Mouse (Mus musculus): ENCODE measurements at regions not wholly inside any gene's neighbourhood (a gene's known extent, or its start where the extent isn't known, plus 50 kb on each side); places are given as distances from the start of the nearest gene placed in this dataset.

DNA sequence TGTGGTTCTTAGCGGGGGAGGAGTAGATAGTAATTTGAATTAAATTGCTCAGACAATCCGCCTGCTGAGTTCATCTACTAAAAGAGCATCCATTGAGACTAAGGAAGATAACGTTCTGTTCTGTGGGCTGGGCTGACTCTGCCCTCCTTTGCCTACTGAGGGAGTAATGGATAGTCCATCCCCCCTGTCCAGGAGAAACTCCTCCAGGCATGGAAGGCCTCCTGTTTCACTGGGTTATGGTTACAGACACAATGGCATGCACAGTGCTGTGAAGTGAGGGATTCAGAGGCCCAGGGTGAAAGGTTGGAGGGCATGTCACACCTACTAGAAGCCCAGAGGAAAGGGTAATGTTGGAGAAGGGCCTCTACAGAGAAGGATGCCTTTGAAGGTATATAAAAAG, 287.2 kb upstream of the Xrcc4 start:
- DNase-seq (ENCODE audit: low spot score): no peak

DNA sequence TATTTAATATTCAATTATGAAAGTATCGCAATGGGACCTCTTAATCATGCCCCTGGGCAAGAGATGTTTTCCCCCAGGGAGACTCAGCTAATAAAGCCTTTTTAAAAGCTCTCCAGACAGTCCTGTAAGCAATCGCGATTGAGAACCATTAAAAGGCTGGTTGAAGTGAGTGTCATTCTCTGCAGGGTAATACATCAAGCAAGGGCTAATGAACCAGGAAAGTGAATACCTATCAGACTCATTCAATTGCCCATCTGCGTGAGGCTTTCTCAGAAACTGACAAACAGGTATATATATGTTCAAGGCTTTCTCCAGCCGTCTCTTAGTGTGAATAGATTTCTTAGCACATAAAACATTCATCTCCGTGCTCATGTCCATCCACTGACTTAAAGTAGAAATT, 286.8 kb upstream of the Xrcc4 start:
- DNase-seq (ENCODE audit: low spot score): no peak

DNA sequence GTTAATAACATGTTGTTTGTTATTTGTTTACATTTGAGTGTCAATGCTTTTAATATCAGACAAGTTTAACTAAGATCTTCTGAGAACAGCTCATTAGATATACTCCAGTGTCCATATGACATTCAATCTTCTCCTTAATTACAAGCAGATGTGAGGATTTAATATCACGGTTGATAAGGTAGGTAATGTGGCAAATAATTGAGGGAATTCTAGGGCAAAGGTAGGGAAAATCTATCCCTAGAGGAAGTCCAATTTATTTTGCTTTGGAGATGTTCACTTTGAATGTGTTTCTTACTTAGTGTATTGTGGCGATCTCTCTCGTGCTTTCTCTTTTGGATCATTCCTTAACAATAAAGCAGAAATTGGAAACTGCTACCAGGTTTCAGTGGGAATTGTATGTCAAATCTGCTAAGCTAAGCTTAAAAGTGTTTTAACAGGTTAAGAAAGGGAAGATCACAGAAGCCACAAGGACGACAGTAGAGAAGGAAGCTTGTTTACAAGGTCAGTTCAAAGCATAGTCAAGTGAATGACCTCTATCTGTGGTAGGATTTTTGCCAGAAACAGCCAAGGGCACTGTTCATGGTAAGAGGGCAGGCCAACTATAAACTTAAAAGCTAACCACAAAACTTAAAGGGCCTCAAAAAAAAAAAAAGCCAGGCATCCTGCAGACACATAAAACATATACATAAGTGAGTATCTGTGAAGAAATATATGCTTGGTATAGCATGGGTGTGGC, 282.2 kb upstream of the Xrcc4 start:
- DNase-seq (ENCODE audit: low spot score): no peak

DNA sequence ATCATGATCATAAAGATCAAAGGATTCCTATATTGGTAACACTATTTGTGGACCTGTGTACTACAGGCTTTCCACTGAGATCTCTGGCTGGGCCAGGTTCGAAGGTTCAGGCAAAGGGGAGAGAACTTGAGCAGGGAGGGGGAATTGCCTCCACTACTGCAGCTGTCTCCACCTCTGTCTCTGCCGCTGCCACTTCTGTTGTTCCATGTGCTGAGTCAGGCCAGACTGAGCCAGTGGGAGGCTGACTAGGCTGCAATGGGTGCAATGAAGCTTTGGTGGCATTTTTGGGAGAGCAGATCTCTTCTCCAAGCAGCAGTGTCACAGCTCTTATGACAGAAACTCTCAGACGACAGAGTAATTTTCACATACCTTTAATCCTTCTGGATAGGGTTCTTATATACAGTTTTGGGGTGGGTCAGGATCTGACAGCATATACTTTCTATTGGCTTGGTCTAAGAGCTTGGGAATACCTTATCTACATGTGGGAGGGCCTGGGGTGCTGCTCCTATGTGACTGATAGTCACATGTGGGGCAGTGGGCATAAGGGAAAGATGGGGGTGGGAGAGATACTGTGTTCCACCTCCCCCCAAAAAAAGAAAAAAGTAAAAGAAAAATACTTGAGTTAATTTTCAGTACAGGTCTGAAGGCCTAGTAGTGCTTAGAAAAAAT, 281.5 kb upstream of the Xrcc4 start:
- no peak for DNase-seq (ENCODE audit: low spot score)

DNA sequence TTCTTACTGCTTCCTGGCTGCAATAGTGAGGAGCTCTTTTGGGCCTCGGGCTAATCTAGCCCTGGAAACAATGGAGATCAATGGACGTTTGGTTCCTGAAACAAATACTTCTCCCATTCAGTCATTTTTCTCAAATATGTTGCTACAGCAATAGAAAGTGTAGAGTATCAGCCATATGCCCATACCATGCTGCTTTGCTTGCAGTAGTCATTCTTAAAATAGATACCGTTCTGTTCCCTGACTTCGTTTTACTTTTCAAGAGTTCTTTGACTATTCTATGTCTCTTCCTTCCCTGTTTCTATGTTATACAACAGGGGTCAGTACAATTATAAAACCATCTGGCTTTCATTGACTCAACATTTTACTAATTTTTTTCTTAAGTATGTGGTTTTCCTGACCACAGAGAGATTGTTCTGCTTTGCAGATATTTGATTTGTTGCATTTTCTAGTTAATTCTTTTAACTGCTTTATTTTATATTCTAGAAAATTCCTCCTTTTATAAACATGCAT, 275.2 kb upstream of the Xrcc4 start:
- DNase-seq (ENCODE audit: low spot score): no peak

DNA sequence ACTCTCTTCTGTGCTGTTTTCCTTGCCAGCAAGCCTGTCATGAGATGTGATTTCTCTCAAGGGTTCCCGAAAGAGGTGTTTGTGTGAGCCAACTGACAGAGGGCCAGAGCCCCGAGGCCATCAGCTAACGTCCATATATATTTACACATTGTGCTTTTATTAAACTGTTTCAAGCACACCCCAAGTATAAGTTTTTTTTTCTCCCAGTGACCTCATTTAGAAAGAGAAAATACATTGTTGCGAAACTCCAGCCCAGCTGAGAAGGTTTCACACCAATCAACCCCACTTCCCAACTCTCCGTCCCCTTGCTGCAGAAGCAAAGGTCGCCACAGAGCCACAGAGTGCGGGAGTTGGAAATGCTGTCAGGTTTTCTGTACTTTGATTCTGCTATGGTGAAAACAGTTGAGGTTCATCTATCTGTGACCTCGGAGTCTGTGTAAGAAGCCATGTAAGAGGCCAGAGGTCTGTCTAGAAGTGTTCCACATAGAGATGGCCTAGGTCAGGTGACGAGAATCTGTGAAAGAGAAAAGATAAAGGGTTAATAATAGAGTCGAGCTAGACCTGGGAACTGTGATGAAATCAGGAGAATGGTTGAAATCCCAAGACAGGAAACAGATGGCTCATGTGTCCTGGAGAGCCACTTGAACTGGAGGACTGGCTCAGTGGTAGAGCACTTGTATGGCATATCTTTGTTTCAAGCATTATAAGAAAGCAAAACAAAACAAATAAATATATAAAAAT, 270.6 kb upstream of the Xrcc4 start:
- no peak for DNase-seq (ENCODE audit: low spot score)

DNA sequence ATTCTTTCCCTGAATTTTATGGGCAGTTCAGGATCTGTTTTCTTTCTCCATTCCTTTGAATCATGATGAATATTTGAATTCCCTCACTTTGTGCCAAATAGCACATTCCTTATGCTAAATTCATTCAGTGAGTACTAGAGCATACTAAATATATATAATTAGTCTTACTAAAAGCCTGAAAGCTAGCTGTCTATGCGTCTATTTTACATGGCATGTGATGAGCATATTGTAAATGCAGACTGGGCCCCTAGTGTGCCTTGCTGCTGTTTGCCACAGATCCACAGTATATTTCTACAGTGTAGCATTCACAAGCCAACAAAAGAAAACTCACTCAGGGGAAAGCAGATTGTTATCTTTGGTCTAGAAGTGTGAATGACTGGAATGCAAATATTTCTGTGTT, 268.7 kb upstream of the Xrcc4 start:
- DNase-seq (ENCODE audit: low spot score): no peak

DNA sequence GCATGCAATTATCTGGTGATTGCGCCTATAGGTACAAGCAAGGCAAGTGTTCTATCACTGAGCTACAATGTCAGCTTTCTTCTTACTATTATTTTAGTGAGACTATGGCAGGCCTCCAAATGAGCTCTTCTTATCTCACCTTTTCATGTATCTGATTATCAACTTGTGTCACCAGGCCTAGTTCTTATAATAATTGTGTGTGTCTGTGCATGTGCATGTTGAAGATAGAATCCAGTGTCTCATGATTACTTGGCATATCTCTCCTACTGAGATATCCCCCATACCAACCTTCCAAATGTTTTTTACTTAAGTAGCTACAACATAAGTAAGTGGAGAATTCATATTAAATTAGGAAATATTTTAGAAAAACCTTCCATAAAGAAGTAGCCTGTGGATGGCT, 266.2 kb upstream of the Xrcc4 start:
- no peak for DNase-seq (ENCODE audit: low spot score)

DNA sequence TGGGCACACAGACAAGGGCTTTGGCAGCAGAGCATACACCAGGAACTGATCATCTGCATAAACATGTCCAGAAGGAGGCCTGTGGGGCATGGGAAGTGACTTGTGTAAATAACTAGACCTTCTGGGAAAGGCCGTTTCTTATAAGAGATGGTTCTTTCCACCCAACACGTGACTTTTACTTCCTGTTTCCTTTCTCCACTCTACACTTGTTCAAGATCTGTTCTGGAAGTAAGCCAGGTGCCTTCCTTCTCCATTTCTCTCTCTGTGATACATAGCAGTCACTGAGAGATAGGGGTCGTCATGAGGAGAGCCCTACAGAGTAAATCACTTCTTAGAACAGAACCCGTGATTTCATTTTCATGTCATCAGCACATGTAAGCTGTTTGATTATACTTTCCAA, 253.4 kb upstream of the Xrcc4 start:
- DNase-seq (ENCODE audit: low spot score): no peak

DNA sequence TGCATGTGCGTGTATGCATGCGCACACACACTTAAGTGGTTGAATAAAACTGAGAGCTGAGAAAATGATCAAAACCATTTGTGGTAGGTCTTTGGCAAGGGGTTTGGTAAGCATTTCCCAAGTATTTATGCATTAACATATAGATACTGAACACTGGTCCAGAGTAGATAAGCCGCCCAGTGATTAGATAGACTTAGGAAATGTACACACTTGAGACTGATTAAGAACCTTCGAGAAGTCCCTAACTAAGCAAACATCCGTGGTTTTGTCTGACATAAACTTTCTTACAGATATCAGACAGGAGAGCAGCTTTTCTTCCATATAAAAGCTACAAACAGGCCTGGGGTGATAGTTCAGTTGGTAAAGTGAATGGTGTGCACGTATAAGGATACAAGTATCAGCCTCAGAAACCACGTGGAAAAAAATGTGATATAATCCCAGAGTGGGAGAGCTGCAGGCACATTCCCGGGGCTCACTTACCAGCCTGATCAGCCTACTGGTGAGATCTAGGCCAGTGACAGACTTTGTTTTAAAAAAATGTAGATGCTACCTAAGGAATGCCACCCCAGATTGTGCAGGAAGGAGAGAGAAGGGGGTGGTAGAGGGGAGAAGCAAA, 252.3 kb upstream of the Xrcc4 start:
- DNase-seq (ENCODE audit: low spot score): no peak

DNA sequence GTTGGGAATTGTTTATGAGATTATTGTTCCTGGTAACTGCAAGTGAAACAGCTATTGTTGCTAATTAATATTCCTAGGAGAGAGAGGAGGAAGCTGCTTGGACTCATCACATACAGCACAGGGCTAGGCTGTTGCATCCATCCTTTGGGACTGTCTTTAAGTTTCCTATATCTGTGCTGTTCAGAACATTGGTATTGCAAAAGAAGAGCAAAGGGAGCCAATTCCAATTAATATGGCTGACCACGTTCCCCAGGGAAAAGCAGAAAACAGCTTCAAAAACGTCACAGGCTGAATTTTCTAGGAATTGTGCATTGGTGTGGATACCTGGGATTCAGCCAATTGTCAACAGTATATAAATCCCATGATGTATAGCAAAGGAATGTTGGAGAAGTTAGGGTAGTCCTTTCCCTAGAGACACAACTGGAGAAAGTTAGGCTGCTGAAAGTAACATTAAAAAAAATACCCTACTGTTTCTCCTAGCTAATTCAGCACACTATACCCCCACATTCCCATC, 251.3 kb upstream of the Xrcc4 start:
- DNase-seq (ENCODE audit: low spot score): no peak

DNA sequence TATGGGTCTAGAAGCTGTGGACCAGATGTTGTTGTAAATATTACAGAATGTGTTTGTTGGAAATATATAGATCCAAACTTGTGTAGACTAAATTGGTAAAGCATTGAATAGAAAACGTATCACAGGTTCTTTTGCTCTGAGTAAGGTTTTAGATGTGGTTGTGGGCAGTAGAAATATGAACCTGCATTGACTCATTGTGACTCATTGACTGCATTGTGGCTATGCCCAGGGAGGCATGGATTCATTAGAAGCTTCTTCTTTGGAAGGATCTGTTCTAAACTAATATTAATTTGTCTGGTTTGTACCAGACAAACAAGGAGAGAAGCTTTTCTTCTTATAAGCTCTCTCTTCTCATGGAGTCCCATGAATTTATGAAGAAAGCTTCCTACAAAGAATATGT, 248.2 kb upstream of the Xrcc4 start:
- DNase-seq (ENCODE audit: low spot score): no peak

DNA sequence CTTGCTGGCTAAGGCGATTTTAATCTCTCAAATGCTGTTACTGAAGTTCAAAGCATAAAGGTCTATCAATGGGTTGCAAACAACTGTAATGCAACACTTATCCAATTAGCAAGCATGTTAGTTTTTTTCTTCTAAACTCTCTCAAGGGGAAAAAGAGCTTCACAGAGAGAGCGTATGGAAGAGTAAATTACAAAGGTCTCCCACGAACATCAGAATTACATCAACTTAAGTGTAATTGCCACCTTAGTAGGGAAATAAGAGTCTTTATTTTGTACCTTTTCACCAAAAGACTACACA, 246.3 kb upstream of the Xrcc4 start:
- no peak for DNase-seq (ENCODE audit: low spot score)

DNA sequence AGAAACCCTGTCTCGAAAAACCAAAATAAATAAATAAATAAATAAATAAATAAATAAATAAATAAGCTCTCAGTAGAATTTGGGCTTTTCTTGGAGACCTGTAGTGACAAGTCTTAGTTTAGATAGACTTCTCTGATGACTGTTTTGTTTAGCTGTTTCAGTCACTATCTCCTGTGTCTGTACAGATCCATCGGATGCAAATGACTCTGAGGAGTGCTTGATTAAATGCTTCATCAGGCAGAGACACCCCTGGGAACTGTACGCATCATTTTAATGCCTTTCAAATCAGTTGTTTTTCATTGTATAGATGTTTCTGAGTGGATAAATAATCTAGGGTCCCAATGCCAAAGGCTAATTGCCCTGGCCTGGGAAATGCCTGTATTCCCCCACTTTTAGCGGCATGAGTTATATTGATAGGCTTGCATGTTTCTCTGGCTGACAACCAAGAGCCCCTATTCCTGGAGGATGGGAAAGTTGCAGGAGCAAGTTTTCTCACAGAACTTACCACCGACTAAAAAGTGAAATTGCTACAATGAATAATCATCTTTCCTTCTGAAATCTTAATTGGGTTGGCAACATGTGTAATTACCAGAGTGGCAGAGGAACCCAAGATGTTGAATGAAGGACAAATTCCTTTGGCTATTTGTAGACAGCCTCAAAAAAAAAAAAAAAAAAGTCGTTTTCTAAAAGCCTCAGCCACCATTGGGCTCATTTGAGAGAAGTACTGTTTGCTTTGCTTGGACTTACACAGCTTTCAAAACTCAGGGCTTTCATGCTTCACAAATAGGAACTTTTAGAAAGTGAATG, 245.7 kb upstream of the Xrcc4 start:
- no peak for DNase-seq (ENCODE audit: low spot score)

DNA sequence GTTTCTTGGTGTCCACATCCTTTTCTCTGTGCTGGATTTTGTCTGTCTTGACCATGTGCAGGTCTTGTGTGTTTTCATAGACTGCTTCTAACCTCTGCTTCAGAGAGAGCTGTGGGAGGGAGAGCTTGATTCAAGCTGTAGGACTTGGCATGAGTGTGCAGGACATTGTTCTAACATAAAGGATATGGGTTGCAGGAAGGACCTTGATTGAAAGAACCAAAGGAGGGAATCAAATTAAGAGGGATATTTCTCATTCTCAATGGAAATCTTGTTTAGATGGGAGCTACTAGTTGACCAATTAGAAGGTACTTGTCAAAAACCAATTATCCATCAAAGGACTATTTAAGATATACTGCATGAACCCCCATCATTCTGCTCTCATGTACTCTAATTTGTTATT, 244.9 kb upstream of the Xrcc4 start:
- DNase-seq (ENCODE audit: low spot score): no peak

DNA sequence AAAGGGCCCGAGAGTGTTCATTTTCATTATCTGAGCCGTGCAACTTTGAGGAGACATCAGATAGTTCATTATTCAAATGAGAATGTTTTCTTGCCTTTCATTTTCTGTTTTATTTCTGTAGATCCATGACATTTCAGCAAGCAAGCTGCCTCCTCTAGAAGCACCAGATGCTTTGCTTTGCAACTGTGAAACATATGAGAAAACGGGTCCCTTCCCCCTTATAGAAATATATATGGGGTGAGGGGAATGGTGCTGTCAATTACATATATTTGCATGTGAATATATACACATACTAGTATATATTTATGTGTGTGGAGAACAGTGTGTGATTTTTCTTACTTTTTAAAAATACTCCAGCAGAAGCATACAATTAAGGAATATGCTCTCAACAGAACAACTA, 235.8 kb upstream of the Xrcc4 start:
- DNase-seq (ENCODE audit: low spot score): no peak

DNA sequence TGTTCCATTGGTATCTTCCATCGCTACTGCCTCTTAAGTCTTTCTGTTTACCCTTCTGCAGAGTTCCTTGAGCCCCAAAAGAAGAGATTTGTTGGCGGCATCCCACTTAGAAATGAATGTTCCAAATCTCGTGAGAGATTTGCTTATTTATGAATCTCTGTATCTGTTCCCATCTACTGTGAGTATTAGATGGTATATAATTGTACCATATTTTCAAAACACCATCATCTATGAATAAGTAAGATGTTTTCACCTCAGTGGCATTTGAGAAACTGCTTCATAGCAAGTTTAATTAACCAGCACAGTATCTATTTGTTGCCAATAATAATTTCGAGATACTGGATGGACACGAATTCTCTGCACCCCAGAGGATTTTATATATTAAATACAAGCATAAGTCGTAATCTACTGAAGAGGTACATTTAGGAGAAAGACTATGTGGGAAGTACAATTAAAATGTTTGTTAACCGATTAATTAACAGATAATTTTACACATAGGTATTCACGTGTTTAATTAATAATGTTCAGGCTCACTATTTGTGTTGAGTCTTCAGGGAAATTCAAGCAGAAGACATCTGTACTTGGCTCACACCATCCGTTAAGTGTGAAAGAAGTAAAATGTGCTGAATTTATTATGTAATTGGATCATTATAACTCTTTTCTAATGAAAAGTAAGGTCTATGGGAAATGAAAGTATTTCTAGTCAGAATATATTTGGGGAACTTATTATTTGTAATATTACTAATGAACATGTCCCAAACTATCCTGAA, 224.0 kb upstream of the Xrcc4 start:
- no peak for DNase-seq (ENCODE audit: low spot score)

DNA sequence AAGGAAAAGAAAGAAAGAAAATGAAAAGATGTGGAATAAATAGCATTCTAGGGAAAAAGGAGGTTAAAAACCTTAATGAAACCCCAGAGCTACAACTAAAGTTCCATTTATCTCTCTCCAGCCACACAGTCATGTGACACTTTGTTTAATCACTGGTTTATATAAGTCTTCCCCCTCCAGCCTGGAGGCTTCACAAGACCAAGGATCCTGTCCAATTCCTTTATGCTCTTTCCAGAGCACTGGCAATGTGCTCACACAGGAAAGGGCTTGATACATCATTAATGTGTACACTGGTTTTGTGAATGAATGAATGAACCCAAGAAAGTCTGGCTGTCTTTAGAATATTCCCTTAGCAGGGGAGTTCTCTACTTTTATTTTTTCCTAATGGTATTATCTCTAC, 221.1 kb upstream of the Xrcc4 start:
- no peak for DNase-seq (ENCODE audit: low spot score)

DNA sequence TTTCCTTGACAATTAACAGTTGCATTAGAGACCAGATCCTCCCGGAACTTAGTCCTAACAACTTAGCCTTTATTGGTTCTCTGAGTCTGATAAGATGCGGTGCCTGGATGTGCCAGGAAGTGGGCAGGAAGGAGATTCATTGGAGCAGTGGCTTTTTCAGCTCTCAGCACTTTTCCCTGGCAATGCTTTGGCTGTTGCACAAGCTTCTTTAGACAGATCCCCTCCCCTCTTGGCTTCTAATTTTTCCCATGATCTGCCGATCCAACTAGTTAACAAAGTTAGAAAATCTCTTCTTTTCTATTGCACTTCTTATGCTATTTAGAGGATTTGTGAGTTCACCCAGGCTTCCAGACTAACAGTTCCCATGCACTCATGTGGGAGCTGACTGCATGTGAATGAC, 211.1 kb upstream of the Xrcc4 start:
- peak; percentile 3 for DNase-seq (ENCODE audit: low spot score)

DNA sequence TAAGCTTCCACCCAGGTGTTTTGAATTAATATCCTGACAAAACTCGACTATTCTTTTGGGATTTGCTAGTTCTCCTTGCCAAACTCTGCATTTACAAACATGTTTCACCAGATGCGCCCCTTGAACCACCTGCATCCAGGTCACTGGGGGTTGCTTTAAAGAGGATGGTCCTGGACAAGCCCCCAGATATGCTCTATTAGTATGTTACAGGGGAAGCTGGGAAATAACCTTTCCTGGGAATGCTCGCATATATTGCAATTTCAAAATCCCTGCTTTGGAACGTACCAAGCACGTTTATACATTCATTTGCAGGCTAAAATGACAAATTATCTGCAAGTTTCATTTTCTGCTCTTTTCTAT, 205.2 kb upstream of the Xrcc4 start:
- no peak for DNase-seq (ENCODE audit: low spot score)

All from urinary bladder, postnatal 14 days (tissue).